Mouse (Mus musculus): ENCODE data around the gene Rbm39.

GRCm38 (mm10) chr2:156224043-156224442 is 44.0 kb upstream of the Rbm39 start:
- TF ChIP-seq CTCF (IDR thresholded peaks at IDR 0.05; ENCODE audit: borderline replicate concordance, insufficient read depth, low read depth, low read length): no peak
- no peak for TF ChIP-seq POLR2A (IDR thresholded peaks at IDR 0.05; ENCODE audit: borderline replicate concordance, insufficient read depth, low read length)
